Mouse (Mus musculus) kidney, adult 2 months (tissue): Measurements from ENCODE around the gene Vmn2r23.

Experiments used
- CTCF ChIP-seq: fragments of 200-500 bp; conservative IDR thresholded peaks from 2 replicates; pipeline ENCODE4 v1.5.1; 2011; ENCODE audit warnings: low read depth, mild to moderate bottlenecking, control low read depth, low read length, moderate library complexity, mixed read lengths; ENCODE audit not compliant: insufficient read depth, insufficient read length
- POLR2A ChIP-seq: fragments of 200-500 bp; IDR thresholded peaks from one replicate; pipeline ENCODE4 v1.6.1; 2011; ENCODE audit warnings: low read depth, low read length, control low read depth

DNA sequence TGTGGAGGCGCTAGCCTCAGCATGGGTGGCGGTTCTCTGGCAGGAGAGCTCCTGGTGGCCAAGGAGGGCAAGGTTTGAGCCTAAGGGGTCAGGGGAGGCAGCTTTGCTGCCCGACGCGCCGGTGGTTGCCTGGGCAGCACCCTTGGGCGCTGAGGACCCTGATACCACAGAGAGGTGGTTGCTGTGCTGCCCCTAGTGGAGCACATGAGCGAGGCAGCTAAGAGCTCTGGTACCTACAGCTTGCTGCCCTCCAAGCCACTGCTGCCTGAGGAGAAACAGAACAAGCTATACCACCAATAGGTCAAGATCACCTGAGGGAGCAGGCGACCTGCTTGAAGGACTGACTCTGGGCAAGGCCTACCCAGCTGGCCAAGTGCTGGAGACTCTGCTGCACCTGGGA is 91.3 kb downstream of the Vmn2r23 start:
- TF ChIP-seq CTCF (no peak), POLR2A (no peak)
